Mouse (Mus musculus): ENCODE measurements around the gene Adprm.
"Not testable (repeated sequence)": the region's sequence is repeated elsewhere in the genome, so short reads cannot be mapped to it uniquely, and the experiment has no call there.

Adprm gene

DNA sequence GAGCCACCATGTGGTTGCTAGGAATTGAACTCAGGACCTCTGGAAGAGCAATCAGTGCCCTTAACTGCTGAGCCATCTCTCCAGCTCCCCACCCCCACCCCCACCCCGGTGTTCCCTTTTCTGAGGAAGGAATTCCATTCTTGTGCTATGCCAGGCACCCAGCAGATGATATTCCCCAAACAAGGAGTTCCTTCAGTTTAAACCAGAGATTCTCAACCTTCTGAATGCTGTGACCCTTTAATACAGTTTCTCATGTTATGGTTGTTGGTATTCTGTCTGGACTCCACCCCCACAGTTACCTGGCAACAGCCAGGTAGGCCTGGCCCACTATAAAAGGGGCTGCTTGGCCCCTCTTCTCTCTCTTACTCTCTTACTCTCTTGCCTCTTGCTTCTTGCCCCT is 29.2 kb downstream of the Adprm start:
- DNase-seq (ENCODE audit: low spot score) = not testable (repeated sequence)

DNA sequence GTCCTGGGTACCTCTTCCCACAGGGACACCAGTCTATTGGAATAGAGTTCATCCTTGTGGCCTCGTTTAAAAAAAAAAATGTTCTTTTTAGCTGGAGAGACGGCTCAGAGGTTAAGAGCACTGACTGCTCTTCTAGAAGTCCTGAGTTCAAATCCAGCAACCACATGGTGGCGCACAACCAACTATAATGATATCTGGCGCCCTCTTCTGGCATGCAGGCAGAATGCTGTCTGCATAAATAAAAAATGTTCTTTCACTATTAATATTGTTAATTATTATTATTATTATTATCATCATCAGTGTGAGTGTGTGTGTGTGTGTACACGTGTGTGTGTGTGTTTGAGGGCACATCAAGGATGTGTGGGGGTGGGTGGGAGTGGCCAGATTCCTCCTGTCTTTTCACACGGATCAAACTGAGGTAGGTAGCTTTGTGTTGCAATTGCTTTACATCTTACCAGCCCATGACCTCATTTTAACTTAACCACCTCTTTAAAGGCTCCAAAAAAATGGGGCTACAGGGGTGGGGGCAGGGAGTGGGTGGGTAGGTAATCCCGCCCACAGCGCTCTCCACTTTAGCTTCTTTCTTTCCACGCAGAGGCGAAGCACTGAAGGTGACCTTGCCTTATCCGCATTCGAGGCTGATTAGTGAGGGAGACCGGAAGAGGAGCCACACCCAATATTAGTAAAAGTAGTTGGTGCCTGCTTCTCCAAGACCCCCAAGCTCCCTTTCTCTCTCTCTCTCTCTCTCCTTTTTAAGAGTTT is 29.9 kb downstream of the Adprm start:
- no peak for DNase-seq (ENCODE audit: low spot score)

DNA sequence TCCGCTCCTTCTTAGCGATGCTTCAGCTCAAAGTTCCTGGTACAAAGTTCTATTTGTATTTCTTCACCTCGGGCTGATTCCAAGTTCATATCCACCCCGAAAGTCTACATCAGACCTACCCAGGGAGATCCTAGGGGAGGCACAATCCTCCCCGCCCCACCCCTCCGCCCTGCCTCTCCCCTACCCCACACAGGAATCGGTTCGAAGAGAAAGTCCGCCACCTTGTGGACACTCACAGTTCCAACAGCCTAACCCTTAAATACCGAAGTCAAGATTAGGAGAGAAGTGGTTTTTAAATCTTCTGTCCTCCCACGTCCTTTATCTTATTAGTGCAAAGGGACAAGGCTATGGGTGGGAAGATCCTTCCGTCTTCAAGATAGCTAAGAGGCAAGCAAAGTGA is 31.4 kb downstream of the Adprm start:
- DNase-seq (ENCODE audit: low spot score) = peak; percentile 6

DNA sequence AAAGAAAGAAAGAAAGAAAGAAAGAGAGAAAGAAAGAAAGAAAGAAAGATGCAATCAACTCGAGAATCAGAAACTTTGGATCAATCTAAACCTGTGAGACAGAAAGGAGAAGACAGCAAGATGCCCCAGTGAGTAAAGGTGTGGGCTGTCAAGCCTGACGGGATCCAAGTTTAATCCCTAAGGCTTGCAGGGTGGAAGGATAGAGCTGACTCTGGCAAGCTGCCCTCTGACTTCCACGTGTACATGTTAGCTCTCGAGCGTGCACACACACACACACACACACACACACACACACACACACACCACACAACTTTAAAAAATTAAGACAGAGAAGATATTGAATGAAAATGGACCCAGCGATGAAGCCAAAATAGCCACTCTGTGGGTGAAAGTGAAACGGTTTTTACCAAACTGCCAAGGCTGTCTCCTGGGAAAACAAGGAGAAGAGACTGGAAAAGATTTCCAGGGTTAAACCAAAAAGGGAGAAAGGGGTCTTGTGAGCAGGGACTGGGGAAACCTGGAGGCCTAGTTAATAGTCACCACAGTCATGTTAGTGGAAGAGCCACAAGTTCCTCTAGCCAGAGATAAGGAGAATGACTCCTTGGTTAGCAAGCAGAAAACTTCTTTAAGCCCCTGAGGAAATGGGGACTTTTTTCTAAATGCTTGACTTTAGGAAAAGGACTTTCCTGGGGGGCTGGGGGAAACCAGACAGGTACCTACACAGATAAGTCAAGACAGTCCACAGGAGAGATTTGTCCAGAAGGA is 32.5 kb downstream of the Adprm start:
- DNase-seq (ENCODE audit: low spot score) = no peak

DNA sequence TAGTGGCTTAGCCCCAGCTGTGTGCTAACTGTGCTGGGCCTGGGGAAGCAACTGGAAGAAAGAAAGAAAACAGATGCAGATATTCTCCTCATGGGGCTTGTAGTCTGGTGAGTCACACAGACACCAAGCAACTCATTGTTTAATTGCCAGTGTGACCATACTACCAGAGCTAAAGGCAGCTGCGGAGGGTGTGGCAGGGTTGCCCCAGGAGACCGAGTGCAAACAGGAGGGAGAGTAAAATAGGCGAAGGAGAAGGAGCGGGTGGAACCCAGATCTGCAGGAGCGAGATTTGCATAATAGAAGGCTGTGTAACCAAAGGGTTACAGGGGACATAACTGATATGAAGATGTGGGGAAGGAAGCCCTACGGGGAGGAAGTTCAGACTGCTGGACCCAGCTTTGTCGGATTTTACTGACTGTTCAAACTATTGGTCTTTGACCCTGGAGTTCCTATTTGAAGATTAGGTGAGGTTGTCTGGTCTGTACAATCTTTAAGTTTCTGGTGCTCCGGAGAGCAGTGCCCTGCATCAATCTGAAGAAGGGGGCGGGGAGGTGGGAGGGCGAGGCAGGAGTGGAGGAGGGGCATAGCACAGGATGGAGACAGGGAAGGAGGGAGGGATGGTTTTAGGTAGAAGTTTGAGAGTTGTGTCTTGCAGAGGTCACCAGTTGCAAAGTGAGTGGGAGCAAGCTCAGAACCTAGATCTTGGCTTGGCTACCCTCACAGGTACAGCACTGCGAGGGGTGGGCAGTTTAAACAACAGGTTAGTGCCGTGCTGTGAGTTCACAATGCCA is 34.4 kb downstream of the Adprm start:
- DNase-seq (ENCODE audit: low spot score) = no peak

DNA sequence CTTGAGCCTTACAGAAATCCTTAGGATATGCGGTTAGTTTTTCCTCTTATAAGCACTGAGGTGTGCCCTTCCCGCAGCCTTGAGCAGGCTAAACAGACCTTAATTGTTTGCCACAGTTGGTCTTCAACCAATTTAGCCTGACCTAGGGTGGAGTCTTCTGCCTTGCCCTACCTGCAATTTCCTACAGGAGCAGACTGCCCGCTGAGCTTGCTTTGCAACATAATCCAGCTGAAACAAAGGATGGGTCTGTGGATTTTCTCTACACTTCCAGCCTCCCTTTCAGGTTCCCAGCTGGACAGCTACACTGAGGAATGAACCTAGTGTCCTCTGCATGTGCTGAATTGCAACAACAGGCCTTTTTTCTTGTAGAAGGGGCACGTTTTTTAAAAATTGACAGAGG is 40.8 kb downstream of the Adprm start:
- no peak for DNase-seq (ENCODE audit: low spot score)

DNA sequence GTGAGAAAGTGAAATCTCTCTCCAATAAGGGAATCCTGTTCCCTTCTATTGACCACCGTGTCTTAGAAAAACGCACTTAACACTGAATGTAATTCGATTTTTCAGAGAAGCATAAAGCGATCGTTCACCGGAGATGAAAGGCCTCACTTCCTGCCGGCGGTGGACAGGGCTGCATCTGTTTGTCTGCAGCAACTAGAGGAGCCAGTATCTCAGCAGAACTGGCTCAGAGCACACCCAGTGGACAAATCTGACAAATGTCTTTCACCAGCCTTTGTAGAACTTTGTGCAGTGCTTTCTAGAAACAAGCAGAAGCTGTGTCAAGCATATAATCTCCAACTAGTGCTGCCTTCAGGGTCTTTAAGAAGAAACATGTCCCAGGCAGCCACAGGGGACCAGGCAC is 42.0 kb downstream of the Adprm start:
- no peak for DNase-seq (ENCODE audit: low spot score)

DNA sequence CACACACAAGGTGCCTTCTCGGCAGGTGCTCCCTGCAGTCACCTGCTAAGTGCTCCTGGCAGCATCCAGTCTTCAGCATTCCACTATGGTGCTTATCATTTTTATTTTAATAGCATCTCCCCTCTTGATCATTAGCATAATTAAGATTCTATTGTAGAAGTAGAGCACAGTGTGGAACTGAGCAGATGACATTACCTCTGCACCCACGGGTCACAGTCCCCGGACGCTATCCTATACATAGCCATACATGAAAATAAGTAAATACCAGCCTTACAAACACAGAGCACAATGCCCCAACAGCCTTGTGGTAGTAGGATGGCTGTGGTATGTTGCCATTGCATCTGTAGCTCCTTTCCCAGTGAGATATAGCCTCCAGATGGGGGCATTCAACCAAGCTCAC is 43.9 kb downstream of the Adprm start:
- no peak for DNase-seq (ENCODE audit: low spot score)

DNA sequence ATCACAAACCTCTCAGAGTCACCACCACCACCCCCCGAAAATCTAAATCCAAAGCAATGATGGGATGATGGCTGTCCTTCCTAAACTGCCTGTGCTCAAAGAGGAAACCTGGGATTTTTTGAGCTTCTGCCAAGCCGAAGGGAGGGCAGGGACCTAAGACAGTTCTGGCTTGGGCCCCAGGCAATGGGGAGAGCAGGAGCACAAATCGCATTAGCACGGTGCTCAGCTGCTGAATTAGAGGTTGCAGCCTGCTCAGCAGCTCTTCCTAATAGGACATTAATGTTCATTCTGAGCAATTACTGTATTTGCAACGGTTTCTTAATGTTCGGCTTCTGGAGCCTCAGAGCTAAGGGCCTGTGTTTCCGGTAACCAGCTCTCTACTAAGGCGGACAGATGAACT is 44.4 kb downstream of the Adprm start:
- no peak for DNase-seq (ENCODE audit: low spot score)

DNA sequence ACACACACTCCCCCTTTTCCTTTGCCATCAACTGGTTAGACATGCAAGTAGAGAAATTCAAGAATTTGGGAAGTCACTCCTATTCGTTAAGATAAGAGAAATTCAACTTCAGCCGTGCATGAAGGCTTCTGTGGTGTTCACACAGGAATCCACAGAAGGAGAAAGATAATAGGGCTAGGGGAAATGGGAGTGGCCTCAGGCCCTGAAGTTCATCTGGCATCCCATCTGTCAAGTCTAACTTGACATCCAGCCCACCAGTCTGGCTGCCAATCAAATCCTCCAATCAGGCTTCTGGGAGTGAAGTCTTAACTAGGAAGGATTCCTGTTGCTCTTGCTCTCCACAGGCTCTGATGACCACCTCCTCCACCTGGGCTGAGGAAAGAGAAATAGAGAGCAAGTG is 49.5 kb downstream of the Adprm start:
- DNase-seq (ENCODE audit: low spot score) = no peak

DNA sequence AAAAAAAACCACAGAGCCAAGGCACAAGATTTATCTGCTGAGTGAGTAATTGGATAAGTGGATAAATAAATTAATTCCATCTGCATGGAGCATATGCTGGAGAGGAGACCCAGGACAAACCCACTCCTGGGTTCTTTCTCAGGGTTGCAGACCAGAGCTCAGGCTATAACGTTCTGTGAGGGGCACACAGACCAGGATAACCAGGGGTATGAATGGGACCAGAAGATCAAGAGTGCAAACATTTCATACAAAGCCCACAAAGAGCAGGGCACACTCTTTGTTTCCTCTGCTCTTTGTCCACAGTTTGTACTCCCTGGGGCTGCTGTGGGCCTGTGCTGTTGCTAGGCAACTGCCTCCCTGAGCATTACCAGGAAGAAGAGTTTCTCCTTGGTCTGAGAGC is 50.7 kb downstream of the Adprm start:
- DNase-seq (ENCODE audit: low spot score) = no peak

DNA sequence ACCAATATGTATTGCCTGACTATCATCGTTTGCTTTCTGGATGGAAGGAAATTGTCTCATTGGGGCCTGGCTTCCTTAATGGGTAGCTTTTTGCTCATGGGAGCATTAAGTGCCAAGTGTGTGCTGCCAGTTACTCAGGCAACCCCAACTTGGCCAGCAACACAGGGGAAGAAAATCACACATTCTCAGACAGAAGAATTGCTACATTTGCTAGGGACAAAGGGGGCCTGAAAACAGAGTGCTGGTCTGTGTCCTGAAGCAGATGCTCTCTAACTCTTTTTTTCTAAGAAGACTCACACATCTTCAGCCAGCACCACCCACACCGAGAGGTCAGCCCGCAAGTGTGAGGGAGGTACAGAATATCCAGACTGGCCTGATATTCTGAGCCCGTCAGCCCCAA is 51.7 kb downstream of the Adprm start:
- DNase-seq (ENCODE audit: low spot score) = no peak

DNA sequence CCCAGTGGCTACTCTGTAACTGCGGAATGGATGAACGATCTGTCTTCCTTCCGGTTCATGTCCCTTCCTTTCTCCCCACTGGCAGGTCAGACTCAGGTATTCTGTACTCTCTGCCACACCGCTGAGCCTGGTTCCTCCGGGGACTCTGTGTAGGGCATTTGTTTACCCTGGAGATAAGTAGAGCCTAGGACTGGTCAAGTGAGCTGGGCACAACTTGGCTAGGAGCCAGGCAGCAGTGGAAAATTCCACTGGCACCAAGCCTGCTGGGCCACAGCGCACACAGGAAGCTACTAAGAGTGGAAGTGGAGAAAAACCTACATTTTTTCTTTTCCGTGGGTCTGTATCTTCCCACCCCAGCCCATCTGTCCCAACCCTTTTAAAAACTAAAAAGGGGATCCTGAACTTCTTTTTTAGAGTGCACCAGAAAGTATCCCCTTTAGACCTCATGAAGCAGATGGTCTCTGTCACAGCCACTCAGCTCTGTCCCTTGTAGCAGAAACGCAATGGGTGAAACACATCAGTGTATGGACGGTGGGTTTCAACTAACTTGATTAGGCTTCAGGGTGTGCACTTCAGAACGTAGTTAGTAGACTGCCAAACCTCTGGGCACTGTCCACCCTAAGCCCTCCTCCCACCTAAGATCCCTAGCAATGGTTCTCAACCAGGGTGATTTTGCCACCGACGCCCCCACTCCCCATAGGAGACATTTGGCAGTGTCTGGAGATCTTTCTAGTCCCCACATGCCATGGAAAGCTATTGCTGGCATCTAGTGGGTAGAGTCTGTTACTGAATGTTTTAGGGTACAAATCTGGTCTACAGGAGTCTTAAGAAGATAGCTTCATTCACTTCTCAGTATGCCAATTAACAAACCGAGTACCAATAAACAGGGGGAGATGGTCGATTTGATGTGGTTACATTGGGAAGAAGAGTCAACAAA is 53.7 kb downstream of the Adprm start:
- DNase-seq (ENCODE audit: low spot score) = no peak

DNA sequence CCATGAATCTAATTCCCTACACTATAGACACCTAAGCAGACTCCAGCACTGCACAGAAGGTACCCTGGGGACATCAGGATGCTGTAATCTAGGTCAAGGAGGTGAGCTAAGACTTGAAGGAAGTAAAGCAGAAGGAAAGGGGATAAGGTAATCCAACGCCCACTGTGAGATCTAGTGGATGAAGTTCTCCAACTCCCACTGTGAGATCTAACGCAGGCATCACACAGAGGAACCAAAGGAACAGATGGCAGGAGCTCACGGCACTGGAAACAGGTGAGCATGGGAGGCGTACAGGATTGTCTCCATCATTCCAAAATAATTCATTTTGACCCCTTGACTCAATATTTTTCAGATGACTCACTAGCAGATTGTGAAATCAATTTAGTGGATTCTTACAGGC is 55.9 kb downstream of the Adprm start:
- DNase-seq (ENCODE audit: low spot score) = no peak

DNA sequence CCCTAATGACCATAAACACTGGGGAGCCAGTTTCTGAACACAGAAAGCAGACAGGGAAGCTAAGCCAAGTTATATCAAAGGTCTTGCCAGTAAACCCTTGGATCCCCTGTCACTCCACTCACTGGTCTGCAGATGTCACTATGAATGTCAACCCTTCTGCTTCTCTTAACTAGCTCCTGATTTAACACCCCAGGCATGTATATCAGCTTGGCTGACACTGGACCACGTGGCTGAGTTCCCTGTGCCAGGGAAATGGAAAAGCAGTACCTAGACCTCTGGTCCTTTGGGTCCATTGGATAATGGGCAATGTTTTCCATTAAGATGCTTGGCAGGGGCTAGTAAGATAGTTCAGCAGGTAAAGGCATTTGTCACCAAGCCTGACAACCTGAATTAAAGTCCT is 58.7 kb downstream of the Adprm start:
- DNase-seq (ENCODE audit: low spot score) = no peak

DNA sequence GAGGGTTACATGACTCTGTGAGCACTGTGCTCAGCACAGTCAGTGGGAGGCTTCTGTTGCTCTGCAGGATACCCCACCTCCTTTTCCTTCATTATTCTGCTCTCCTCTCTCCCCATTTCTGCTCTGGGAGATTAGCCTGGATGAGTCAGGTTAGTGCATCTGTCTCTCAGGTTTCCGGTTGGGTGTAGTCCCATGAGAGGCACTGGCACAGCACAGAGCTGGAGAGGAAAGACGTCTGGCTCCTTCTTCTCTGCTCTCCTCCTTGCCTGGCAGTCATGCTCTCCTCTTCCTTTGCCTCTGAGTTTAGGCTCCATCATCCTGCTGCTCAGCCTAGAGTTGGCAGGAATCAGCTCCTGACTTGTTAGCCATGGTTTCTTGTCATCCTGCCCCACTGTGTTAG is 60.2 kb downstream of the Adprm start:
- no peak for DNase-seq (ENCODE audit: low spot score)

Measured in spleen, adult 12 weeks (tissue).